Mouse (Mus musculus) forebrain, embryonic 10.5 days (tissue): ENCODE results near the gene Atg9a. TPM values are rescaled to one million over a fixed set of nuclear protein-coding genes. Genes with fewer than 3 reads are reported as not detected.
A peak's percentile ranks its signal among the peaks of the same experiment; 100 is the strongest.

Experiments
- DNase-seq: peaks from one replicate; pipeline ENCODE4 v3.0.0-alpha.2; 2017; ENCODE audit warnings: low spot score; ENCODE audit errors: extremely low spot score
- H3K27ac ChIP-seq: fragments of 300-500 bp; sonication (generic); 2 replicates; pipeline ENCODE4 v1.5.1; 2016; ENCODE audit warnings: mild to moderate bottlenecking
- H3K27me3 ChIP-seq: fragments of 300-500 bp; sonication (generic); 2 replicates; pipeline ENCODE4 v1.6.1; 2016; ENCODE audit warnings: mild to moderate bottlenecking; ENCODE audit not compliant: poor library complexity, severe bottlenecking
- H3K36me3 ChIP-seq: fragments of 300-500 bp; sonication (generic); replicated peaks from 2 replicates; pipeline ENCODE4 v1.6.1; 2016; ENCODE audit warnings: mild to moderate bottlenecking, moderate library complexity
- H3K4me1 ChIP-seq: fragments of 300-500 bp; sonication (generic); 2 replicates; pipeline ENCODE4 v1.6.1; 2016
- H3K4me3 ChIP-seq: fragments of 300-500 bp; sonication (generic); 2 replicates; pipeline ENCODE4 v1.5.1; 2016; ENCODE audit warnings: mild to moderate bottlenecking, moderate library complexity
- H3K9me3 ChIP-seq: fragments of 300-500 bp; sonication (generic); 2 replicates; pipeline ENCODE4 v1.6.1; 2016; ENCODE audit warnings: mild to moderate bottlenecking, moderate library complexity
- WGBS: fragments of 180-500 bp; shearing (Covaris S2); methylation state at CpG from one replicate; pipeline ENCODE4 v1.1.7; 2016; 5-methylcytosine and 5-hydroxymethylcytosine counted together
- polyA plus RNA-seq: library from polyadenylated mRNA; unstranded; fragments of >200 nt; fragmentation: Nextera tagmentation; extraction: Ambion mirVana; gene quantifications from 2 replicates; pipeline ENCODE4 v1.2.1, GENCODE M21; 2016

Gene Atg9a
- polyA plus RNA-seq, 1 experiment from 2014 or later = 19.2 TPM

DNA sequence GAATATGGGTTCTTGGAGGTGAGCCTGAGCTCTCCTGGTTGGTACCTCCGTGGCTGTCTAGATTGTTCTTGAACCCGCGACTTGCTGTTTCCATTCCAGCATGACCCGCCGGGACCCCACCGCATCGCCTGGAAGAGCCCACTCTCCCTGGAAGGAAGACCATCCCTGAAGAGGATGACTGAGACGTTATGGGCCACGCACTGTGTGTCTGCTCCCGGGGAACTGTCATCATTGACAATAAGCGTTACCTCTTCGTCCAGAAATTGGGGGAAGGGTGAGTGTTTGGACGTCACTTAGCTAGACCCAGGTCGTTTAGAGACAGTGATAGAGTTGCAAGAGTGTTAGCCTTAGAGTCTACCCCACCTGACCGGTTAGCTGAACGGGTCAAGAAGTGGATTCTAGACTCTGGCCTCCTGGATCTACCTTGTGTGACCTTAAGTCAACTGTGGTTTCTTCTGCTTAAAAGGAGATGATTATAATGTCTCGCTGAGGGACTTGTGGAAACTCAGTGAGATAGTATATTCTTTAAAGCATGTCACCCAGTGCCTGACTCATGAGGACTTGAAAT, 19.2 kb upstream of the Atg9a start:
- Histone ChIP-seq H3K4me3 (peak overlapping the region; percentile 97), H3K4me1 (peaks cover 44% of the 10 kb centered on the region), H3K36me3 (peaks cover 46% of the 10 kb centered on the region), H3K27ac (peak overlapping the region; percentile 93), H3K27me3 (peaks cover 21% of the 10 kb centered on the region), H3K9me3 (no peaks in the 10 kb centered on the region)
- 17% methylated on average over 17 of the region's 17 CpGs for WGBS
- DNase-seq = no peak

DNA sequence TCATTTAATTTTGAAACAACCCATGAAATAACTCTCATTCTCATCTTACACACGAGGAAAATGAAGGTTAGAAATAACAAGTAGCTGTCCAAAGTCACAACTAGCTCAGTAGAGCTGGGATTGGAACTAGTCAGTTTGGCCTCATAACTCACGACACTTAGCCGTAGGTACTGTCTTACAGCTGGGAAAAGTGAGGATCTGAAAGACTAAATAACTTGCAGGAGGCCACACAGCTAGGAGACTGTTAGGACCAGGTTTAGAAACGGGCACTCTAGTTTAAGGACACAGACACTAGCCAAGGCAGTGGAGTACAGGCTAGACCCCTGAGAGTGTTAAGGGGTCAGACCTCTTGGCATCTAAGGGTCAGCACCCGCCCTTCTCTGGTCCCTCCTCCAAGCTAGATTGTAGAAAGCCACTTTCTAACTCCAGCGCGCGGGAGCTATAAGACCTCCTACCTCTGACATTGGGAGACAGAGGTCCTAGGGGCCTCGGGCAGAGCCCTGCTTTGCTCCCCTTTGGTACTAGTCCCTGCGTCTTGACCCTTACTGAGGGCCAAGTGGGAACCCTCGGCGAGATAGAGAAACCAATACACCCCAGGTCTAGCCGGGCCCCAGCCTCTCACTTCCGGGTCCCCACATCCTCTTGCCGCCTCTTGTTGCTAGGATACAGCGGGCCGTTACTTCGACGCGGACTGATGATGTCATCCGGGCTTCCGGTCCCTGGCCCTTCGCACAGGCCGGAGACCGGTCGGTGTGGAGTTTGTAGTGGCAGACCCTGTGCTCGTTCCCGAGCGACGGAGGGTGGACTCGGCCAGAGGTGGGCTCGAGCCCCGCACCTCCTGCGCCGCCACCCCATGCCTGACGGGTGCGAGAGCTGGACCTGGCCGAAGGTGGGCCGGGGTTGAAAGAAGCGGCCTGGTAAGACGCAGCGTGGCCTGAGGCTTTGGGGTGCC, 18.4 kb upstream of the Atg9a start, which contains the start of the genes Glb1l and Stk16:
Gene Glb1l (minus strand): TSS at position 678 of the 952 bp plus-strand sequence.
Gene Stk16 (plus strand): TSS at position 703 of the 952 bp plus-strand sequence.
- 7% methylated on average over 42 of the region's 42 CpGs for WGBS
- DNase-seq = peak; percentile 98
- Histone ChIP-seq H3K27me3 (peaks cover 14% of the 10 kb centered on the region; the same call in 1 of the 2 replicates), H3K27ac (peak within 1 kb of the TSS; percentile 93), H3K4me1 (peaks cover 44% of the 10 kb centered on the region), H3K36me3 (peaks cover 38% of the 10 kb centered on the region), H3K9me3 (no peaks in the 10 kb centered on the region), H3K4me3 (peak within 1 kb of the TSS; percentile 97)

DNA sequence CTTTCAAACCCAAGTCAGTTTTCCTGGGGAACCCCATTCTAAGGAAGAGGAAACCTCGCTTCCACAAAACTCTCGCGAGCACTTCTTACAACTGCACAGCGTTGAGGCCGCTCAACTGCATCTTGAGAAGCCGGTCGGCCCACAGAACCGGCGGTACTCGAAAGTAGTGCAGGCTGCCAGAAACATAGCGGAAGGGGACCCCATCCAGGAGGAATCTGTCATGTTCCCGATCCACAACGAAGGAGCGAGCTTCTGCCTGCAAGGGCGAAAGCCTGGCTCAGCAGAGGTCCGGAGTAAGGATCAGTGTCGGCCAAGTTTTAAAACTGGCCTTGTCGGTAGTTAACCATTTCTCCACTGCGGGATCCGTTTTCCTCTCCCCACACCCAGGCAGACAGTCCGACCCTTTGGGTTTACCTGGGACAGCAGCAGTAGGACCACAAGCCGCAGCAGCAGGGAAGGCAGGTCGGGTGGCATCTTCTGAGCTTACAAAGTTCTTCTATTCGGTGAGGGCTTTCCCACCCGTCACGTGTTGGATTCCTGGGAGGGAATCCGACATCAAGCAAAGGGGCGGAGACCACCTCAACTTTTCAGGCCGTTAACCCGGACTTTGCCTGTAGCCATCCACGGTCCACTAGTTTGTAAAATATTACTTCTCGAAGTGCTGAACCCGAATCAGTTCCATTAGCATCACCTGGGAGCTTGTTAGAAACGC, 17.1 kb upstream of the Atg9a start:
- DNase-seq = peak; percentile 26

DNA sequence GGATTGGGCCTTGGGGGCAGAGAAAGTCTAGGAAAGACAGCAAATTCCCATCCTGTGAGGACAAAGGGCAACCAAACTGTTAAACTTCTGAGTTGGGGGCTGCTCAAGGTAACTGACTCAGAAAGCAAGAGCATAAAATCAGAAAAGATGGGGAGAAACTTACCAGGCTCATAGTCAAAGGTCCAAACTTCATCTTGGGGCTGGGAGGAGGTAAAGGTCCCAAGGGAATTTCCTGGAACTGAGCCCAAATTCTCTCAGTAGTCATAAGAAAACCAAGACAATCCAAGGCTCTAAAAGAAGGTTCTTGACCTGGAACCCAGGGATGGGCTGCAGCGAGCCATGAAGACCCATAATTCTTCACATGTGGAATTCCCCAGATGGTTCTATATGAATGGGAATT, 9.2 kb upstream of the Atg9a start:
- H3K27ac ChIP-seq = no peak overlapping the region
- WGBS = 94% methylated on average over 1 of the region's 1 CpGs
- no peaks in the 10 kb centered on the region for H3K9me3 ChIP-seq
- peaks cover 40% of the 10 kb centered on the region for H3K36me3 ChIP-seq
- no peak overlapping the region for H3K4me3 ChIP-seq
- H3K27me3 ChIP-seq = no peaks in the 10 kb centered on the region
- no peaks in the 10 kb centered on the region for H3K4me1 ChIP-seq
- DNase-seq = no peak

More for the DNA sequence above, 17.1 kb upstream of the Atg9a start:
- peak overlapping the region; percentile 67 for H3K27ac ChIP-seq
- peaks cover 25% of the 10 kb centered on the region for H3K36me3 ChIP-seq
- 14% methylated on average over 34 of the region's 34 CpGs for WGBS
- H3K4me3 ChIP-seq = peak overlapping the region; percentile 97
- peaks cover 44% of the 10 kb centered on the region for H3K4me1 ChIP-seq
- H3K9me3 ChIP-seq = no peaks in the 10 kb centered on the region
- H3K27me3 ChIP-seq = peaks cover 14% of the 10 kb centered on the region; the same call in 1 of the 2 replicates

DNA sequence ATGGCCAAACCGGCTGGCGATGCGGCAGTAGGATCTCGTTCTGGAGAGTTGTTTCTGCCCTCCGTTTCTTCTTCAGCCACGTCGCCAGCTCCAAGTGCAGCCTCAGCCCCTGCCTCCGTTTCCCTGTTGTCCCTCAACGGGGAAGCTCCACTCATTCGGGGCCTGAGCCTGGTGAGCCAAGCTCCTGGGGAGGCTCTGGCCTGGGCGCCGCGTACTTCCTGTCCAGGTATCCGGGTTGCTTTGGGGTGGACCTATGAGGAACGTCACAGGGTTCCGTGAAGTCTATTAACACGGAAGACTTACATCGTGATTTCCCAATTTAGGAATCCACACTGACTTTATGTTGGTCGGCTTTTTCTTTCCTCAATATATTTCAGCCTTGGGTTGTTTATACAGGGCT, 456 bp upstream of the Atg9a start:
- H3K9me3 ChIP-seq = no peaks in the 10 kb centered on the region
- no peaks in the 10 kb centered on the region for H3K27me3 ChIP-seq
- peak overlapping the region; percentile 89 for H3K27ac ChIP-seq
- no peak for DNase-seq
- peak overlapping the region; percentile 76 for H3K4me3 ChIP-seq
- H3K4me1 ChIP-seq = peaks cover 30% of the 10 kb centered on the region
- under 1% methylated on average over 19 of the region's 19 CpGs for WGBS
- peaks cover 34% of the 10 kb centered on the region for H3K36me3 ChIP-seq

DNA sequence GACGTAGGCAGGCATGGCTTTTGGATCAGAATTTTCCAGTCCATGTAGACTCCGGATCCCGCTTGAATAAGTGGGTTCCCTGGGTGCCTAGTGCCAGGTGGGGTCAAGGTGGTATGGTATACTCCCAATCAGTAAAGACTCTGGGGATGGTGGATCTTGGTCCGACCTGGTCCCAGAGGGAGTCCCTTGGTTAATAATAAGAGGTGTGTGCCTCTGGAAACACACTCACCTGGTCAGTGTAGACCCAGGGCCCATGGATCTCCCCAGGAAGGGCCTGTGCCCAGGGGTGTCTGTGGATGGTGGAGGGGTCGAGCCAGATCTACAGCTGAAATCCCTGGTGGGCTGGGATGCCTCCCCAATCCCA, 756 bp downstream of the Atg9a start:
- 40% methylated on average over 5 of the region's 5 CpGs for WGBS
- Histone ChIP-seq H3K9me3 (no peaks in the 10 kb centered on the region), H3K4me3 (peak overlapping the region; percentile 76), H3K4me1 (peaks cover 30% of the 10 kb centered on the region), H3K36me3 (peaks cover 34% of the 10 kb centered on the region), H3K27me3 (no peaks in the 10 kb centered on the region), H3K27ac (peak overlapping the region; percentile 89)
- DNase-seq = no peak

DNA sequence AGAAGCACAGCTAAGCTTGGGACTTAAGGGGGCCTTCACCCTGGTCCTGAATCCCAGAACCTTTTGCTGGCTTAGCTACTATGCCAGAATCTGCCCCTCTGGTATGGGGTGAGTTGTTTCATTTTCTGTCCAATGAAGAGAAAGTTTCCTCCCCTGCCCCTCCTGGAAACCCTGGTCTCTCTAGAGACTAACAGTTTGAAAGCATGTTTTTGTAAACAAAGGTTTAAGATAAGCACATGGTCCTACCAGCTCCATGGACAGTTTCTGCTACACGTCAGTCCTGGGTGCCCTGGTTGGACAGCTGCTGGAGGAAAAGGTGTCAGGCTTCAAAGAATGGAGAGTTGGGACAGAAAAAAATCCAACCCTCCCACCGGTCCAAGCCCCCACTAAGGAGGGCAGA, 1.4 kb downstream of the Atg9a start:
- no peaks in the 10 kb centered on the region for H3K27me3 ChIP-seq
- peak overlapping the region; percentile 76 for H3K4me3 ChIP-seq
- H3K9me3 ChIP-seq = no peaks in the 10 kb centered on the region
- peaks cover 30% of the 10 kb centered on the region for H3K4me1 ChIP-seq
- 75% methylated on average over 2 of the region's 2 CpGs for whole genome bisulfite sequencing
- peaks cover 34% of the 10 kb centered on the region for H3K36me3 ChIP-seq
- no peak overlapping the region for H3K27ac ChIP-seq
- DNase-seq = no peak

DNA sequence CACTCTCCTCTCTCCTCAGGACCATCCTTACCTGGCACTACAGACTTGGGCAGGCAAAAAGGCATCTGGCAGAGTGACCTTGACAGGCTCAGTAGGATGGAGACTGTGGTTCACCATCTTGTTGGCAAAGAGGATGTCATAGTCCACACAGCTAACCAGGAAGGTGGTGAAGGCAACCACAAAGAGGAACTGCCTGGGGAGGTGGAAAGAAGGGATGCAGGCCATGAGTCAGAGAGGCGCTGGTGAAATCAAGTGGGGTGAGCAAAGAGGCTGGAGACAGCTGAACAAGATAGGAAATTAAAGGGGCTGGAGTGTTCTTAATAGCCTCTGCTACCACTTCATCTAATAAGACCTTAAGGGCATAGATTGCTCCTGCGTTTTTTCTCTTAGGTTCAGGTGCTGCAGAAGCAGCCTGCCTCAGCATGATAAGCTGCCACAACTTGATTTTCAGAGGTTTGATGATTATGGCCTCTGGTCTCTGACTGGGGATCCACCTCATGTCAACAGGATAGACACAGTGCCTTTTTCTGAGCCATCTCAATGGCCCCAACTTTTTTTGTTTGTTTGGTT, 4.0 kb downstream of the Atg9a start:
- H3K4me3 ChIP-seq = no peak overlapping the region
- 82% methylated on average over 2 of the region's 2 CpGs for WGBS
- no peak for DNase-seq

DNA sequence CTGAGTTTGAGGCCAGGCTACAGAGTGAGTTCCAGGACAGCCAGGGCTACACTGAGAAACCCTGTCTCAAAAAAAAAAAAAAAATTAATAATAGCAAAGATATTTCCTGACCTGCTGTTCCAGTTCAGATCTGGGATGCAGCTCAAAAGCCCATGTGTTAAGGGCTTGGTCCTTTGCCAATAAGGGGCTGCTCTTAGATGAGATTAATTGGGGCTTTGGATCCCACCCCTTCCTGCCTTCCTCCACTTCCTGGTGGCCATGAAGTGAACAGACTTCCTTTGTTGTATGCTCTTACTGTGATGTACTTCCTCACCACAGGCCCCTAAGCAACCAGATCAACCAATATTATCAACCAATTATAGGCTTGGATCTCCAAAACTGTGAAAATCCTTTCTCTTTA, 4.9 kb downstream of the Atg9a start:
- no peaks in the 10 kb centered on the region for H3K27me3 ChIP-seq
- H3K9me3 ChIP-seq = no peaks in the 10 kb centered on the region
- H3K4me1 ChIP-seq = peaks cover 17% of the 10 kb centered on the region
- H3K4me3 ChIP-seq = no peak overlapping the region
- H3K36me3 ChIP-seq = peaks cover 49% of the 10 kb centered on the region
- DNase-seq = no peak
- H3K27ac ChIP-seq = no peak overlapping the region

More for the DNA sequence above, 4.0 kb downstream of the Atg9a start:
- Histone ChIP-seq H3K27me3 (no peaks in the 10 kb centered on the region), H3K4me1 (peaks cover 23% of the 10 kb centered on the region), H3K9me3 (no peaks in the 10 kb centered on the region), H3K36me3 (peaks cover 40% of the 10 kb centered on the region), H3K27ac (no peak overlapping the region)

DNA sequence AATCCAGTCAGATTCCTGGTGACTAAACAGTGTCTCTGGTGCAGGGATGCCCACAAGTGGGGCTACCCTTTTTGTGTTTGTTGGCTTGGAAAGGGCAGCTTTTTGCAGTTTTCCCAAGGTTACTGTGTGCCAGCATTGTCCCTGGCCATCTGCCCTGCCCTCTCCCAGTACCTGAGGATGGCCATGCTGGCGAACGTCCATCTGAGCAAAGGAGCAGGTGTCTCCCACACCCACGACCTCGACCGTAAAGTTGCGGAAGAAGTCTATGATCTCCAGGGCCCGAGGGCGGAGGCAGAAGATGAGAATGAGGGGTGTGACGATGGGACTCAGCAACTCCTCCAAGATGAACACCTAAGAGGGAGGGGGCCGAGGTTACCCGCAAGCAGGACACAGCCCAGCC, 6.5 kb downstream of the Atg9a start:
- H3K36me3 ChIP-seq = peaks cover 49% of the 10 kb centered on the region
- DNase-seq = no peak
- WGBS = 91% methylated on average over 11 of the region's 11 CpGs

DNA sequence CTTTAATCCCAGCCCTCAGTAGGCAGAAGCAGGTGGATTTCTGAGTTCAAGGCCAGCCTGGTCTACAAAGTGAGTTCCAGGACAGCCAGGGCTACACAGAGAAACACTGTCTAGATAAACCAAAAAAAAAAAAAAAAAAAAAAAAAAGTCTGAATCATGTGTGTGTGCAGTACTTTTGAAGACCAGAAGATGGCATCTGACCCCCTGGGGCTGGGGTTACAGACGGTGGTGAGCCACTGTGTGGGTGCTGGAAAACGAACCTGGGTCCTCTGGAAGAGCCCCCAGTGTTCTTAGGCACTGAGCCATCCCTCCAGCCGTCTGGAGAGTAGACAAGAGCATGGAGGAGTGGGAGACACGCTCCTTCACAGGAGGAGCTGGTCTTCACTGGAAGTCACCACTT, 9.8 kb downstream of the Atg9a start:
- DNase-seq = no peak
- peaks cover 50% of the 10 kb centered on the region for H3K36me3 ChIP-seq
- H3K27me3 ChIP-seq = no peaks in the 10 kb centered on the region
- no peak overlapping the region for H3K4me3 ChIP-seq
- H3K4me1 ChIP-seq = peaks cover 27% of the 10 kb centered on the region
- no peaks in the 10 kb centered on the region for H3K9me3 ChIP-seq
- H3K27ac ChIP-seq = no peak overlapping the region
- WGBS = 68% methylated on average over 4 of the region's 4 CpGs

More for the DNA sequence above, 6.5 kb downstream of the Atg9a start:
- H3K27me3 ChIP-seq = no peaks in the 10 kb centered on the region
- H3K4me3 ChIP-seq = no peak overlapping the region
- no peak overlapping the region for H3K27ac ChIP-seq
- peaks cover 10% of the 10 kb centered on the region for H3K4me1 ChIP-seq
- no peaks in the 10 kb centered on the region for H3K9me3 ChIP-seq

DNA sequence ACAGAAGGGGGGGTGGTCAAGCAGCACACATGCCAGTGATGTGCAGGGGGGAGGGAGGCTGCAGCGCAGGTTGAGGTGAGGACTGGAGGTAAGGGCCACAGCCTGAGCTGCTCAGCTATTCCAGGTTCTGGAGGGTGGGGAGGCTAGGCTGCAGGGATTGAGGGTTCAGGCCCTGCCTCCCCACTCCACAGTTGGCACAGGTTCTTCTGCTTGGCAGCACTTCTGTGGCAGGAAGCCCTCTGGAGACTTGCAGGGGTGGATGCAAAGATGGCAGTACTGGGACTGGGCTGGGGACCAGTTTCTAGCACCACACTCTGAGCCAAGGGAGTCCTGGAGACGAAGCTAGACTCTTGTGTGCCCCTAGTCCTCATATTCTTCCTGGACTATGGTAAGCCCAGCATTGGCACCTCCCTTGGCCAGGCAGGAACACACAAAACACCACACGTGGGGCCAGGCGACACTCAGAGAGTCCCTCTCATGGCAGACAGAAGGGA, 10.6 kb downstream of the Atg9a start:
- Histone ChIP-seq H3K27me3 (no peaks in the 10 kb centered on the region), H3K36me3 (peaks cover 51% of the 10 kb centered on the region), H3K27ac (no peak overlapping the region), H3K9me3 (no peaks in the 10 kb centered on the region), H3K4me3 (no peak overlapping the region), H3K4me1 (peaks cover 27% of the 10 kb centered on the region)
- DNase-seq = no peak
- 88% methylated on average over 4 of the region's 4 CpGs for WGBS
